Mouse (Mus musculus) inflammation-experienced regulatory T-cells, adult 6 months (primary cell): ENCODE data around the gene Mtrr. TPM values are rescaled to one million over a fixed set of nuclear protein-coding genes. Genes with fewer than 3 reads are reported as not detected.
"Not testable (repeated sequence)": the region's sequence is repeated elsewhere in the genome, so short reads cannot be mapped to it uniquely, and the experiment has no call there.

ENCODE experiments used
- ATAC-seq: one replicate; pipeline ENCODE4 v1.8.0; 2017
- polyA plus RNA-seq, 3 experiments: library from polyadenylated mRNA; unstranded; fragments of 100-300 nt; shearing (Covaris generic); gene quantifications; one replicate each; pipeline ENCODE4 v1.2.1; 2017

The Mtrr gene
- polyA plus RNA-seq, 3 experiments from 2014 or later: 17.6 to 21.8 (median 21.7) TPM

DNA sequence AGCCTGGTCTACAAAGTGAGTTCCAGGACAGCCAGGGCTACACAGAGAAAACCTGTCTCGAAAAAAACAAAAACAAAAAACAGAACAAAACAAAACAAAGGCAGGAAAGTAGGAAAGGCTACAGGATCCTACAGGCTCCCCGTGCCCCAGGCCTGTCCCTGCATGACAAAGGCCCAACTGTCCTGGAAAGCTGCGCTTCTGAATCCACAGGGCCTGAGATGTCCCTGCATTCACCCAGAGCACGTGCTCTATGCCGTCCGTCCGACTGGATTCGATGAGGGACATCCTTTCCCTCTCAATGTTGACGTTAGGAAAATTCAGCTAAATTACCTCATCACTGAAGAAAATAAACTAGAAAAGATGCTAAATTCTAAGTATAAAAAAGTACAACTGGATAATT lies 13.8 kb downstream of the Mtrr start:
- ATAC-seq: no peak

DNA sequence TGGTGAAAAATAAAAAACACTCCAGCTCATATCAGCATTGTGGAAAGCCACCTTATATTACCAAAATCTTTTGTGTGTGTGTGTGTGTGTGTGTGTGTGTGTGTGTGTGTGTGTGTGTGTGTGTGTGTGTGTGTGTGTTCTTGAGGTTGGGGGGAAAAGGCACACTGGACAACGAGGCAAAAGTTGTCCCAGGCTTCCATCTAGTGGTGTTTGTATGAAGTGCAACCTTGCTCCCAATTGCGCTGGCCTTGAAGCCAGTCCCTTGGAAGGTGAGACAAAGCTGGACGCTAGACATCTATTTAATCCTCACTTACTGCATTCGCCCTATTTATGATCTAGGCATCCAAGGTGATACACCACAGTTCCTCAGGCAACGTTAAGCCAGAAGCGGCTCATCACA lies 28.6 kb downstream of the Mtrr start:
- ATAC-seq: not testable (repeated sequence)

Other genes with a start within 250 kb of the Mtrr start
- 10 to 100 TPM; 23.4 to 28.5 (median 25.7) TPM for gene Fastkd3, start 85 bp upstream of the Mtrr start, polyA plus RNA-seq
- not detected for gene 1700001L19Rik, start 15.3 kb upstream of the Mtrr start, polyA plus RNA-seq